Mouse (Mus musculus) heart, postnatal 0 days (tissue): Measurements from ENCODE around the gene Hyal3.

ENCODE experiments used
- CTCF ChIP-seq: IDR thresholded peaks from 2 replicates; pipeline ENCODE4 v1.5.1; 2016; ENCODE audit warnings: antibody characterized with exemption, control low read depth, low read depth
- EP300 ChIP-seq: IDR thresholded peaks from 2 replicates; pipeline ENCODE4 v1.6.1; 2016; ENCODE audit warnings: antibody characterized with exemption, low read depth

DNA sequence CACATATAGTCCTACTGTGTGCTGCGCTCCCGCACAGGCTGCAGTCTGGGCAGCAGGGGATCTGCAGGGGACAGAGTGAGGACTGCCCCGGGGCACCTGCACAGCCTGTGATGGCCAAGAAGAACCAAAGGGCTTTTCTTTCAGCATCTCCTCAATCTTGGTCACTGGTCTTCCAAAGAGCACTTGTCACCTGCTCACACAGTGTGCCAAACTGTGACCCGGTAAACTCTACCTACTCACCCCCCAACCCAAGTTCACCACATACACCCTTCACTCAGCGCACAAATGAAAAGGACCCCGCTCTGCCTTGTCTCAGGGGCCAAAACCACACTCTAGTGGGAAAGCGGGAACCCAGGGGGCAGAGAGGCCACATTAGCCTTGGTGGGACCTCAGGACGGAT, 51.2 kb downstream of the Hyal3 start:
- TF ChIP-seq CTCF = no peak
- no peak for TF ChIP-seq EP300
